Mouse (Mus musculus) Patski (cell line): ENCODE measurements around the gene Hacd1. TPM values are rescaled to one million over a fixed set of nuclear protein-coding genes. Genes with fewer than 3 reads are reported as not detected.

Experiments used
- ATAC-seq: fragments of 100-300 bp; one replicate; pipeline ENCODE4 v1.8.0; 2021
- CTCF ChIA-PET: fragments of 350-600 bp; sonication (Branson Sonifier 250); formaldehyde crosslinking; loops from one replicate; lab custom pipeline; 2022; ENCODE audit warnings: inconsistent platforms; lab: Charles Lee
- POLR2A ChIA-PET: fragments of 350-600 bp; sonication (Branson Sonifier 250); formaldehyde crosslinking; loops from one replicate; lab custom pipeline; 2022; ENCODE audit warnings: antibody characterized with exemption, inconsistent platforms; lab: Charles Lee
- DNase-seq: peaks from one replicate; pipeline ENCODE4 v3.0.0-alpha.2; 2011; ENCODE audit warnings: low read depth, low spot score
- H3K27me3 ChIP-seq: fragments of 371-371 bp; one replicate; pipeline ENCODE4 v1.5.1; 2021
- CTCF ChIP-seq: fragments of 100-300 bp; IDR thresholded peaks from one replicate; pipeline ENCODE4 v1.5.1; 2021
- in situ Hi-C: fragments of 300-500 bp; cut with MboI; formaldehyde crosslinking; loops from 3 replicates; pipeline ENCODE4 v1.11.1; 2018; ENCODE audit warnings: low pct_unique_long_range_greater_than_20kb, mixed read lengths
- polyA plus RNA-seq: library from polyadenylated mRNA; unstranded; gene quantifications from one replicate; pipeline ENCODE4 v1.2.3, GENCODE M21; 2021

Gene Hacd1
- polyA plus RNA-seq, 1 experiment from 2014 or later, result 18.7 TPM

GRCm38 (mm10) chr2:14019228-14019627 lies 36.7 kb downstream of the Hacd1 start:
- ATAC-seq (no peak), DNase-seq (no peak)
- ChIA-PET CTCF (interaction anchor here (1.9 kb wide), 1 partner anchor 8 kb away, joined by 6 read pairs; no protein-coding TSS in a partner anchor), POLR2A (no interaction called here)
- TF ChIP-seq CTCF, result no peak
- in situ Hi-C loops, result no loop called here
- no peaks in the 10 kb centered on the region for H3K27me3 ChIP-seq

GRCm38 (mm10) chr2:14005121-14005520 lies 50.8 kb downstream of the Hacd1 start:
- POLR2A ChIA-PET, result no interaction called here
- no peak for DNase-seq
- in situ Hi-C loops, result no loop called here
- ATAC-seq, result no peak
- CTCF ChIA-PET, result no interaction called here
- TF ChIP-seq CTCF, result no peak
- H3K27me3 ChIP-seq, result peaks cover 11% of the 10 kb centered on the region

GRCm38 (mm10) chr2:13960136-13960535 lies 95.8 kb downstream of the Hacd1 start:
- in situ Hi-C loops, result no loop called here
- POLR2A ChIA-PET, result no interaction called here

GRCm38 (mm10) chr2:13956463-13956862 lies 99.5 kb downstream of the Hacd1 start:
- no peaks in the 10 kb centered on the region for H3K27me3 ChIP-seq
- no peak for TF ChIP-seq CTCF
- in situ Hi-C loops, result no loop called here
- ChIA-PET CTCF (no interaction called here), POLR2A (no interaction called here)
- DNase-seq, result no peak
- ATAC-seq, result no peak

More at GRCm38 (mm10) chr2:13960136-13960535, 95.8 kb downstream of the Hacd1 start:
- ATAC-seq, result no peak
- H3K27me3 ChIP-seq, result no peaks in the 10 kb centered on the region
- CTCF ChIA-PET, result no interaction called here
- no peak for DNase-seq
- TF ChIP-seq CTCF, result no peak

GRCm38 (mm10) chr2:13938118-13938517 lies 117.8 kb downstream of the Hacd1 start:
- POLR2A ChIA-PET, result no interaction called here
- peak; percentile 77 for TF ChIP-seq CTCF
- in situ Hi-C loops, result loop anchor here (10.0 kb wide), 2 partner anchors 263 to 663 kb away; partner anchors contain the start of gene Rsu1
- ATAC-seq, result no peak
- H3K27me3 ChIP-seq, result peaks cover 15% of the 10 kb centered on the region
- no peak for DNase-seq
- CTCF ChIA-PET, result no interaction called here

GRCm38 (mm10) chr2:13935343-13935742 lies 120.6 kb downstream of the Hacd1 start:
- CTCF ChIA-PET, result no interaction called here
- DNase-seq (no peak), ATAC-seq (no peak)
- in situ Hi-C loops, result loop anchor here (10.0 kb wide), 2 partner anchors 261 to 661 kb away; partner anchors contain the start of gene Rsu1
- TF ChIP-seq CTCF, result no peak
- POLR2A ChIA-PET, result no interaction called here
- peaks cover 21% of the 10 kb centered on the region for H3K27me3 ChIP-seq

GRCm38 (mm10) chr2:13932253-13932652 lies 123.7 kb downstream of the Hacd1 start:
- DNase-seq, result no peak
- in situ Hi-C loops, result loop anchor here (10.0 kb wide), 2 partner anchors 257 to 657 kb away; partner anchors contain the start of gene Rsu1
- ATAC-seq, result no peak
- peak; percentile 24 for TF ChIP-seq CTCF
- H3K27me3 ChIP-seq, result peaks cover 30% of the 10 kb centered on the region
- ChIA-PET CTCF (no interaction called here), POLR2A (no interaction called here)

- peaks cover 29% of the 10 kb centered on the region for H3K27me3 ChIP-seq
- in situ Hi-C loops, result loop anchor here (10.0 kb wide), 2 partner anchors 256 to 656 kb away; partner anchors contain the start of gene Rsu1
- POLR2A ChIA-PET, result no interaction called here
- ATAC-seq (no peak), DNase-seq (no peak)
- no peak for TF ChIP-seq CTCF
- CTCF ChIA-PET, result no interaction called here
Measured at GRCm38 (mm10) chr2:13930724-13931123, 125.2 kb downstream of the Hacd1 start.

GRCm38 (mm10) chr2:13888568-13888967 lies 167.4 kb downstream of the Hacd1 start:
- ATAC-seq (no peak), DNase-seq (no peak)
- H3K27me3 ChIP-seq, result peaks cover 22% of the 10 kb centered on the region
- TF ChIP-seq CTCF, result no peak
- ChIA-PET CTCF (no interaction called here), POLR2A (no interaction called here)
- in situ Hi-C loops, result no loop called here

GRCm38 (mm10) chr2:13857461-13857860 lies 198.5 kb downstream of the Hacd1 start:
- in situ Hi-C loops, result loop anchor here (10.0 kb wide), 1 partner anchor 583 kb away; the partner anchor contains the start of gene Rsu1
- TF ChIP-seq CTCF, result no peak
- CTCF ChIA-PET, result no interaction called here
- ATAC-seq, result no peak
- no peak for DNase-seq
- H3K27me3 ChIP-seq, result peaks cover 29% of the 10 kb centered on the region
- POLR2A ChIA-PET, result no interaction called here

GRCm38 (mm10) chr2:13855510-13855909 lies 200.4 kb downstream of the Hacd1 start:
- peak; percentile 62 for TF ChIP-seq CTCF
- CTCF ChIA-PET, result interaction anchor here (0.8 to 1.6 kb wide), 11 partner anchors 8 to 577 kb away, joined by 3 to 4 read pairs (median 3); no protein-coding TSS in a partner anchor
- DNase-seq (no peak), ATAC-seq (no peak)
- POLR2A ChIA-PET, result no interaction called here
- in situ Hi-C loops, result loop anchor here (10.0 kb wide), 1 partner anchor 581 kb away; the partner anchor contains the start of gene Rsu1
- H3K27me3 ChIP-seq, result peaks cover 29% of the 10 kb centered on the region

GRCm38 (mm10) chr2:13836310-13836709 lies 219.6 kb downstream of the Hacd1 start:
- CTCF ChIA-PET, result no interaction called here
- peaks cover 3% of the 10 kb centered on the region for H3K27me3 ChIP-seq
- no peak for ATAC-seq
- no peak for TF ChIP-seq CTCF
- DNase-seq, result no peak
- in situ Hi-C loops, result no loop called here
- POLR2A ChIA-PET, result no interaction called here
